Mouse (Mus musculus) liver, postnatal 0 days (tissue): ENCODE results near the gene Rnf6.

Experiments used
- CTCF ChIP-seq: sonication (generic); IDR thresholded peaks from 2 replicates; pipeline ENCODE4 v1.5.1; 2016; ENCODE audit warnings: antibody characterized with exemption, low read depth
- EP300 ChIP-seq: IDR thresholded peaks from 2 replicates; pipeline ENCODE4 v1.6.1; 2016; ENCODE audit warnings: antibody characterized with exemption, low read depth, mild to moderate bottlenecking

GRCm38 (mm10) chr5:146232056-146232675, 10.8 kb upstream of the Rnf6 start:
- TF ChIP-seq CTCF: no peak
- TF ChIP-seq EP300: no peak
